Mouse (Mus musculus) forebrain, postnatal 0 days (tissue): Measurements from ENCODE around the gene Ube2b. TPM values are rescaled to one million over a fixed set of nuclear protein-coding genes. Genes with fewer than 3 reads are reported as not detected.

Source experiments
- ATAC-seq: fragments of 200-750 bp; cut with Nextera tagmentation; 2 replicates; pipeline ENCODE4 v1.8.0; 2017; ENCODE audit warnings: mild to moderate bottlenecking, moderate library complexity
- DNase-seq: peaks from one replicate; pipeline ENCODE4 v3.0.0-alpha.2; 2015
- H3K27ac ChIP-seq: fragments of 300-500 bp; sonication (generic); 2 replicates; pipeline ENCODE4 v1.5.1; 2014; ENCODE audit warnings: low read depth, mild to moderate bottlenecking, antibody characterized with exemption, low read length, moderate library complexity, mixed read lengths
- H3K27me3 ChIP-seq: fragments of 300-500 bp; sonication (generic); 2 replicates; pipeline ENCODE4 v1.6.1; 2014; ENCODE audit warnings: mild to moderate bottlenecking, low read length, mixed read lengths; ENCODE audit not compliant: insufficient read depth
- H3K36me3 ChIP-seq: fragments of 300-500 bp; sonication (generic); 2 replicates; pipeline ENCODE4 v1.6.1; 2014; ENCODE audit warnings: mild to moderate bottlenecking, moderate library complexity; ENCODE audit not compliant: insufficient read depth
- H3K4me1 ChIP-seq: fragments of 300-500 bp; sonication (generic); 2 replicates; pipeline ENCODE4 v1.6.1; 2014; ENCODE audit warnings: antibody characterized with exemption; ENCODE audit not compliant: insufficient read depth
- H3K4me2 ChIP-seq: fragments of 300-500 bp; sonication (generic); 2 replicates; pipeline ENCODE4 v1.6.1; 2014; ENCODE audit warnings: low read depth, mild to moderate bottlenecking, moderate library complexity
- H3K4me3 ChIP-seq: fragments of 300-500 bp; sonication (generic); 2 replicates; pipeline ENCODE4 v1.5.1; 2014; ENCODE audit warnings: low read depth, low read length, mixed read lengths
- H3K9ac ChIP-seq: fragments of 300-500 bp; sonication (generic); 2 replicates; pipeline ENCODE4 v1.6.1; 2014; ENCODE audit warnings: mild to moderate bottlenecking
- H3K9me3 ChIP-seq: fragments of 300-500 bp; sonication (generic); 2 replicates; pipeline ENCODE4 v1.6.1; 2016; ENCODE audit warnings: low read length
- CTCF ChIP-seq: sonication (generic); IDR thresholded peaks from 2 replicates; pipeline ENCODE4 v1.5.1; 2016; ENCODE audit warnings: antibody characterized with exemption, control low read depth, low read depth
- WGBS: fragments of 180-500 bp; shearing (Covaris S2); extraction: QIAGEN DNeasy Blood & Tissue Kit; methylation state at CpG from one replicate; pipeline ENCODE4 v1.1.7; 2014; 5-methylcytosine and 5-hydroxymethylcytosine counted together
- polyA plus RNA-seq: library from polyadenylated mRNA; unstranded; fragments of >200 nt; fragmentation: Nextera tagmentation; extraction: Ambion mirVana; gene quantifications from 2 replicates; pipeline ENCODE4 v1.2.1, GENCODE M21; 2015
- total RNA-seq: library from RNA; depleted of rRNA; stranded (reverse); fragments of >200 nt; gene quantifications from 2 replicates; pipeline ENCODE4 v1.2.3, GENCODE M21; 2014

Gene Ube2b
- total and polyA plus RNA-seq, 2 experiments from 2014 or later: 162 to 249 TPM

- peak within 1 kb of the TSS; percentile 79 for H3K27ac ChIP-seq
- peak within 1 kb of the TSS; percentile 83 for H3K4me2 ChIP-seq
- H3K36me3 ChIP-seq: peaks cover 30% of the 10 kb centered on the region
- WGBS: 2% methylated on average over 63 of the region's 63 CpGs
- no peaks in the 10 kb centered on the region for H3K4me1 ChIP-seq
- ATAC-seq (peak; percentile 99), DNase-seq (peak; percentile 98)
- H3K27me3 ChIP-seq: no peaks in the 10 kb centered on the region
- H3K9me3 ChIP-seq: no peaks in the 10 kb centered on the region
- peak; percentile 96 for TF ChIP-seq CTCF
- peak within 1 kb of the TSS; percentile 71 for H3K9ac ChIP-seq
- peak within 1 kb of the TSS; percentile 72 for H3K4me3 ChIP-seq
These were observed 32.8 kb downstream of the Ube2b start, which contains the start of gene Cdkn2aipnl for GRCm38 (mm10) chr11:51967443-51968401. Cdkn2aipnl (plus strand) TSS chr11:51967661.

- no peaks in the 10 kb centered on the region for H3K27me3 ChIP-seq
- H3K4me3 ChIP-seq: no peak overlapping the region
- peaks cover 19% of the 10 kb centered on the region for H3K36me3 ChIP-seq
- no peak overlapping the region for H3K27ac ChIP-seq
- H3K9me3 ChIP-seq: no peaks in the 10 kb centered on the region
- no peak overlapping the region for H3K4me2 ChIP-seq
- no peaks in the 10 kb centered on the region for H3K4me1 ChIP-seq
- ATAC-seq (no peak), DNase-seq (no peak)
- no peak for TF ChIP-seq CTCF
- 84% methylated on average over 5 of the region's 5 CpGs for WGBS
- no peak overlapping the region for H3K9ac ChIP-seq
These were observed 33.9 kb downstream of the Ube2b start for GRCm38 (mm10) chr11:51966651-51967050.

- Histone ChIP-seq H3K9ac (no peak overlapping the region), H3K4me2 (no peak overlapping the region), H3K36me3 (no peaks in the 10 kb centered on the region), H3K4me3 (no peak overlapping the region), H3K27ac (no peak overlapping the region), H3K9me3 (no peaks in the 10 kb centered on the region), H3K27me3 (no peaks in the 10 kb centered on the region), H3K4me1 (no peaks in the 10 kb centered on the region)
- TF ChIP-seq CTCF: no peak
- no peak for DNase-seq
- 88% methylated on average over 7 of the region's 7 CpGs for WGBS
- no peak for ATAC-seq
These were observed 38.3 kb downstream of the Ube2b start for GRCm38 (mm10) chr11:51962277-51962676.

- 91% methylated on average over 8 of the region's 8 CpGs for WGBS
- no peak overlapping the region for H3K27ac ChIP-seq
- H3K4me2 ChIP-seq: no peak overlapping the region
- H3K9ac ChIP-seq: no peak overlapping the region
- ATAC-seq: no peak
- H3K4me1 ChIP-seq: no peaks in the 10 kb centered on the region
- H3K9me3 ChIP-seq: no peaks in the 10 kb centered on the region
- no peak overlapping the region for H3K4me3 ChIP-seq
- DNase-seq: no peak
- no peaks in the 10 kb centered on the region for H3K27me3 ChIP-seq
- no peaks in the 10 kb centered on the region for H3K36me3 ChIP-seq
- no peak for TF ChIP-seq CTCF
These were observed 38.8 kb downstream of the Ube2b start for GRCm38 (mm10) chr11:51961761-51962160.

- H3K4me3 ChIP-seq: no peak overlapping the region
- 40% methylated on average over 11 of the region's 11 CpGs for WGBS
- H3K9ac ChIP-seq: no peak overlapping the region
- peak; percentile 33; the same call in 1 of the 2 replicates for TF ChIP-seq CTCF
- no peak overlapping the region for H3K4me2 ChIP-seq
- DNase-seq (peak; percentile 67), ATAC-seq (peak; percentile 81)
- no peaks in the 10 kb centered on the region for H3K9me3 ChIP-seq
- H3K27ac ChIP-seq: no peak overlapping the region
- H3K4me1 ChIP-seq: no peaks in the 10 kb centered on the region
- no peaks in the 10 kb centered on the region for H3K36me3 ChIP-seq
- no peaks in the 10 kb centered on the region for H3K27me3 ChIP-seq
These were observed 39.5 kb downstream of the Ube2b start for GRCm38 (mm10) chr11:51960967-51961471.

GRCm38 (mm10) chr11:51960061-51960460 lies 40.5 kb downstream of the Ube2b start:
- H3K4me1 ChIP-seq: no peaks in the 10 kb centered on the region
- H3K9me3 ChIP-seq: no peaks in the 10 kb centered on the region
- no peaks in the 10 kb centered on the region for H3K27me3 ChIP-seq
- DNase-seq: no peak
- no peak for ATAC-seq
- no peak overlapping the region for H3K27ac ChIP-seq
- H3K4me2 ChIP-seq: no peak overlapping the region
- no peak overlapping the region for H3K9ac ChIP-seq
- no peak for TF ChIP-seq CTCF
- H3K4me3 ChIP-seq: no peak overlapping the region
- no peaks in the 10 kb centered on the region for H3K36me3 ChIP-seq
- WGBS: 94% methylated on average over 4 of the region's 4 CpGs

- H3K36me3 ChIP-seq: no peaks in the 10 kb centered on the region
- no peak for TF ChIP-seq CTCF
- DNase-seq (no peak), ATAC-seq (no peak)
- H3K27ac ChIP-seq: no peak overlapping the region
- no peaks in the 10 kb centered on the region for H3K4me1 ChIP-seq
- H3K4me2 ChIP-seq: no peak overlapping the region
- H3K9me3 ChIP-seq: no peaks in the 10 kb centered on the region
- no peaks in the 10 kb centered on the region for H3K27me3 ChIP-seq
- H3K4me3 ChIP-seq: no peak overlapping the region
- 91% methylated on average over 5 of the region's 5 CpGs for WGBS
- H3K9ac ChIP-seq: no peak overlapping the region
These were observed 41.1 kb downstream of the Ube2b start for GRCm38 (mm10) chr11:51959511-51959910.
